Mouse (Mus musculus) neural tube, embryonic 12.5 days (tissue): ENCODE measurements around the gene Immp1l. TPM values are rescaled to one million over a fixed set of nuclear protein-coding genes. Genes with fewer than 3 reads are reported as not detected.

Source experiments
- ATAC-seq: fragments of 200-750 bp; cut with Nextera tagmentation; 2 replicates; pipeline ENCODE4 v1.8.0; 2017; ENCODE audit warnings: low read depth, mild to moderate bottlenecking, moderate TSS enrichment, moderate library complexity; ENCODE audit not compliant: low FRiP score
- H3K27ac ChIP-seq: fragments of 300-500 bp; sonication (generic); 2 replicates; pipeline ENCODE4 v1.5.1; 2016
- H3K27me3 ChIP-seq: fragments of 300-500 bp; sonication (generic); replicated peaks from 2 replicates; pipeline ENCODE4 v1.6.1; 2016; ENCODE audit warnings: mild to moderate bottlenecking
- H3K36me3 ChIP-seq: fragments of 300-500 bp; sonication (generic); 2 replicates; pipeline ENCODE4 v1.6.1; 2016; ENCODE audit warnings: mild to moderate bottlenecking
- H3K4me1 ChIP-seq: fragments of 300-500 bp; sonication (generic); 2 replicates; pipeline ENCODE4 v1.6.1; 2016
- H3K4me2 ChIP-seq: fragments of 300-500 bp; sonication (generic); replicated peaks from 2 replicates; pipeline ENCODE4 v1.6.1; 2016; ENCODE audit warnings: mild to moderate bottlenecking
- H3K4me3 ChIP-seq: fragments of 300-500 bp; sonication (generic); 2 replicates; pipeline ENCODE4 v1.5.1; 2016
- H3K9ac ChIP-seq: fragments of 300-500 bp; sonication (generic); 2 replicates; pipeline ENCODE4 v1.6.1; 2016; ENCODE audit warnings: mild to moderate bottlenecking
- H3K9me3 ChIP-seq: fragments of 300-500 bp; sonication (generic); 2 replicates; pipeline ENCODE4 v1.6.1; 2016; ENCODE audit warnings: mild to moderate bottlenecking
- WGBS: fragments of 180-500 bp; shearing (Covaris S2); methylation state at CpG from one replicate; pipeline ENCODE4 v1.1.7; 2016; 5-methylcytosine and 5-hydroxymethylcytosine counted together
- polyA plus RNA-seq: library from polyadenylated mRNA; unstranded; fragments of >200 nt; fragmentation: Nextera tagmentation; extraction: Ambion mirVana; gene quantifications from 2 replicates; pipeline ENCODE4 v1.2.1, GENCODE M21; 2016

Immp1l gene
- polyA plus RNA-seq, 1 experiment from 2014 or later: 104 TPM

GRCm38 (mm10) chr2:105951350-105951940 is 47.0 kb downstream of the Immp1l start:
- Histone ChIP-seq H3K4me1 (no peaks in the 10 kb centered on the region), H3K9ac (no peak overlapping the region), H3K36me3 (no peaks in the 10 kb centered on the region), H3K27ac (no peak overlapping the region), H3K9me3 (no peaks in the 10 kb centered on the region), H3K4me2 (no peak overlapping the region), H3K4me3 (no peak overlapping the region), H3K27me3 (no peaks in the 10 kb centered on the region)
- 96% methylated on average over 1 of the region's 1 CpGs for WGBS
- no peak for ATAC-seq

GRCm38 (mm10) chr2:105953862-105954261 is 49.4 kb downstream of the Immp1l start:
- no peaks in the 10 kb centered on the region for H3K4me1 ChIP-seq

GRCm38 (mm10) chr2:105963447-105963846 is 59.0 kb downstream of the Immp1l start:
- H3K9me3 ChIP-seq: no peaks in the 10 kb centered on the region
- ATAC-seq: no peak
- H3K27ac ChIP-seq: no peak overlapping the region
- peaks cover 5% of the 10 kb centered on the region; the same call in 1 of the 2 replicates for H3K36me3 ChIP-seq
- H3K4me2 ChIP-seq: no peak overlapping the region
- WGBS: 82% methylated on average over 1 of the region's 1 CpGs
- no peaks in the 10 kb centered on the region for H3K4me1 ChIP-seq
- no peaks in the 10 kb centered on the region for H3K27me3 ChIP-seq
- H3K9ac ChIP-seq: no peak overlapping the region
- no peak overlapping the region for H3K4me3 ChIP-seq

More at GRCm38 (mm10) chr2:105953862-105954261, 49.4 kb downstream of the Immp1l start:
- Histone ChIP-seq H3K27me3 (no peaks in the 10 kb centered on the region), H3K9me3 (no peaks in the 10 kb centered on the region), H3K4me2 (no peak overlapping the region), H3K4me3 (no peak overlapping the region), H3K27ac (no peak overlapping the region), H3K9ac (no peak overlapping the region), H3K36me3 (no peaks in the 10 kb centered on the region)
- ATAC-seq: no peak
- 94% methylated on average over 4 of the region's 4 CpGs for WGBS

GRCm38 (mm10) chr2:105973941-105974340 is 69.5 kb downstream of the Immp1l start:
- Histone ChIP-seq H3K36me3 (0 out of 2 replicates have a peak, but pooled peaks cover 5% of the 10 kb centered on the region), H3K27me3 (no peaks in the 10 kb centered on the region), H3K4me1 (no peaks in the 10 kb centered on the region), H3K4me2 (no peak overlapping the region), H3K9me3 (no peaks in the 10 kb centered on the region), H3K27ac (no peak overlapping the region), H3K4me3 (no peak overlapping the region), H3K9ac (no peak overlapping the region)
- peak; percentile 56; the same call in 1 of the 2 replicates for ATAC-seq
- 3% methylated on average over 2 of the region's 2 CpGs for WGBS

GRCm38 (mm10) chr2:105978065-105978464 is 73.6 kb downstream of the Immp1l start:
- no peaks in the 10 kb centered on the region for H3K4me1 ChIP-seq
- H3K36me3 ChIP-seq: peaks cover 5% of the 10 kb centered on the region; the same call in 1 of the 2 replicates
- H3K27me3 ChIP-seq: no peaks in the 10 kb centered on the region
- no peak for ATAC-seq
- 92% methylated on average over 2 of the region's 2 CpGs for WGBS
- no peak overlapping the region for H3K27ac ChIP-seq
- no peak overlapping the region for H3K4me3 ChIP-seq
- H3K9me3 ChIP-seq: no peaks in the 10 kb centered on the region
- no peak overlapping the region for H3K9ac ChIP-seq
- no peak overlapping the region for H3K4me2 ChIP-seq

- peaks cover 7% of the 10 kb centered on the region; the same call in 1 of the 2 replicates for H3K9me3 ChIP-seq
- H3K4me1 ChIP-seq: no peaks in the 10 kb centered on the region
- no peak overlapping the region for H3K4me2 ChIP-seq
- H3K36me3 ChIP-seq: peaks cover 6% of the 10 kb centered on the region; the same call in 1 of the 2 replicates
- no peaks in the 10 kb centered on the region for H3K27me3 ChIP-seq
- H3K4me3 ChIP-seq: no peak overlapping the region
- no peak overlapping the region for H3K9ac ChIP-seq
- no peak for ATAC-seq
- 91% methylated on average over 7 of the region's 7 CpGs for WGBS
- H3K27ac ChIP-seq: no peak overlapping the region
Observed at GRCm38 (mm10) chr2:105985206-105985605, 80.8 kb downstream of the Immp1l start.

- Histone ChIP-seq H3K4me1 (no peaks in the 10 kb centered on the region), H3K9ac (no peak overlapping the region), H3K4me3 (no peak overlapping the region), H3K27me3 (no peaks in the 10 kb centered on the region), H3K36me3 (peaks cover 4% of the 10 kb centered on the region; the same call in 1 of the 2 replicates), H3K9me3 (peaks cover 7% of the 10 kb centered on the region; the same call in 1 of the 2 replicates), H3K4me2 (no peak overlapping the region), H3K27ac (no peak overlapping the region)
- 66% methylated on average over 1 of the region's 1 CpGs for WGBS
- no peak for ATAC-seq
Observed at GRCm38 (mm10) chr2:105987131-105987530, 82.7 kb downstream of the Immp1l start.

DNA sequence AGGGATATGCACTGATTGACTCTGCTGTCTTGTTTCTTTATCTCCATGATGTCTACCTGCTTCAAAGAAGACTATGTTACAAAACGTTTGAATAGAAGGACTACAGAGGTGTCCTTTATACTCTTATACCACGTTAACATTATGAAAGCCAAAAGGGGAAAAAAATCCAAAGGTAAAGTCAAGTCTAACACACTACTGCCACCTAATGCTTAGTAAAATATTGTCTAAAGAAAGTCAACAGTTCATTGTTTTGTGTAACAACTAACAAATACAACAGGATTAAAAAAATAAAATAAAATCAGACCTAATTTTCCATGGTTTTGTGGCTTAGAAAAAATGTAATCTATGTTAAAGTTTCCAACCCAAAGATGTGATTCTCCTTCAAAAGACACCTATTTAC is 83.6 kb downstream of the Immp1l start:
- Histone ChIP-seq H3K36me3 (peaks cover 4% of the 10 kb centered on the region; the same call in 1 of the 2 replicates), H3K9ac (no peak overlapping the region), H3K4me3 (no peak overlapping the region), H3K27me3 (no peaks in the 10 kb centered on the region), H3K27ac (no peak overlapping the region), H3K4me1 (no peaks in the 10 kb centered on the region), H3K9me3 (peaks cover 7% of the 10 kb centered on the region; the same call in 1 of the 2 replicates), H3K4me2 (no peak overlapping the region)
- no peak for ATAC-seq
- 32% methylated on average over 2 of the region's 2 CpGs for WGBS

- no peaks in the 10 kb centered on the region for H3K27me3 ChIP-seq
- no peak within 1 kb of the TSS for H3K27ac ChIP-seq
- peak within 1 kb of the TSS; percentile 79 for H3K4me3 ChIP-seq
- 2% methylated on average over 44 of the region's 44 CpGs for WGBS
- H3K9ac ChIP-seq: peak within 1 kb of the TSS; percentile 80
- no peaks in the 10 kb centered on the region for H3K36me3 ChIP-seq
- peak; percentile 96 for ATAC-seq
- peaks cover 5% of the 10 kb centered on the region for H3K4me1 ChIP-seq
- H3K9me3 ChIP-seq: no peaks in the 10 kb centered on the region
- H3K4me2 ChIP-seq: peak within 1 kb of the TSS; percentile 66
Observed at GRCm38 (mm10) chr2:106002835-106003739, 98.6 kb downstream of the Immp1l start, which contains the start of gene Dnajc24. Gene Dnajc24, minus strand, starts transcription at chr2:106003549.

- Histone ChIP-seq H3K4me1 (no peaks in the 10 kb centered on the region), H3K9ac (no peak overlapping the region), H3K9me3 (no peaks in the 10 kb centered on the region), H3K36me3 (no peaks in the 10 kb centered on the region), H3K4me2 (no peak overlapping the region), H3K27ac (no peak overlapping the region), H3K27me3 (no peaks in the 10 kb centered on the region), H3K4me3 (no peak overlapping the region)
- WGBS: 86% methylated on average over 2 of the region's 2 CpGs
- no peak for ATAC-seq
Observed at GRCm38 (mm10) chr2:106008415-106008814, 104.0 kb downstream of the Immp1l start.
